Mouse (Mus musculus): ENCODE measurements around the gene Ces2h. TPM values are rescaled to one million over a fixed set of nuclear protein-coding genes. Genes with fewer than 3 reads are reported as not detected.

The Ces2h gene
- not detected in 2 replicates for polyA plus RNA-seq (2012; ENCODE audit: low replicate concordance)

DNA sequence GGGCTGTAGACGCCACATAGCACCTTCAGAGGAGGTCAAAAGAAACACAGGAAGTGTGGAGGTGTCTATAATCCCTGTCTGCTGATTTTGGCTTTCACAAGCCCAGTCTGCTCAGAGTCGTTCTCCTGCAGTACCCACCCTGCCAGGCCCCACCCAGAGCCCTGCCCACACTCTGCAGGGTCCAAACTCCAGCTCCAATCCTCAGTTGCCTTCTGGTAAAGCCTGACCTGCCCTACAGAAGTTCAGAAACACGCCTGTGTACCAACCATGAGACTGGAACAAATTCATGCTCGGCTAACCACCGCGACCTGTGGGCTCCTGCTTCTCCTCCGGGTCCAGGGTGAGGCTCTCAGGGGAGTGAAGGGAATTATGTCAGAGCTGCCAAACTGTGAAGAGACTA is at the start of gene Ces2h:
Gene Ces2h (plus strand): TSS at position 268 of the 400 bp plus-strand sequence.

DNA sequence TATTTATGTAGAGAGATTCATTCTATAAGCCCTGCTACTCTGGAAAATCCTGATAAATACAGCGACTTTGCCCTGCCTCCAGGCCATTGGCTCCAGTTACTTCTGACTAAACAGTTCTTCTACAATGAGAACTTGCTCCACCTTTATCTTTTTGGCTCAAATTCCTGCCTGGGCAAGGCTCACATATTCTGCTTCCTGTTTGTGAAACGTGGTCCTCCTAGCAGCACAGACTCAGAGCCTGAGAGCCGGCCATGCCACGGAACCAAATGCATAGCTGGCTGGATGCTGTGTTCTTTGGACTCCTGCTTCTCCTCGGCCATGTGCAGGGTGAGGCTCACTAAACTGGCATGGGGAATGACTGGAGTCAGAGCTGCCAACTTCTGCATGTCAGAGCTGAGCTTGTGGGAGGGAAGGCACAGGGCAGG is 39.1 kb upstream of the Ces2h start, which contains the start of gene Ces2g:
Gene Ces2g (plus strand): TSS at position 182 of the 425 bp plus-strand sequence.

GRCm38 (mm10) chr8:105048371-105048854 is 47.8 kb downstream of the Ces2h start, which contains the start of gene Ces3a:
Gene Ces3a, plus strand, starts transcription at chr8:105048601.

Other genes starting within 250 kb of the Ces2h start
- gene Ces2b, start 169.3 kb upstream of the Ces2h start, polyA plus RNA-seq (2012; ENCODE audit: low replicate concordance): not detected in 2 replicates
- gene Ces2c, start 153.8 kb upstream of the Ces2h start, polyA plus RNA-seq (2012; ENCODE audit: low replicate concordance): not detected in 2 replicates
- not detected in 2 replicates for gene Ces2e, start 74.6 kb upstream of the Ces2h start, polyA plus RNA-seq (2012; ENCODE audit: low replicate concordance)
- gene Ces2f, start 53.5 kb upstream of the Ces2h start, polyA plus RNA-seq (2012; ENCODE audit: low replicate concordance): 0.06 TPM in 1 of 2 replicates, not detected in the other
- 8.6 and 44.6 TPM in 2 replicates for gene Ces2g, start 39.1 kb upstream of the Ces2h start, polyA plus RNA-seq (2012; ENCODE audit: low replicate concordance)
- not detected in 2 replicates for gene Ces3a, start 47.7 kb downstream of the Ces2h start, polyA plus RNA-seq (2012; ENCODE audit: low replicate concordance)
- not detected in 2 replicates for gene Ces3b, start 82.9 kb downstream of the Ces2h start, polyA plus RNA-seq (2012; ENCODE audit: low replicate concordance)
- not detected in 2 replicates for gene Ces4a, start 130.9 kb downstream of the Ces2h start, polyA plus RNA-seq (2012; ENCODE audit: low replicate concordance)
- gene Cbfb, start 169.8 kb downstream of the Ces2h start, polyA plus RNA-seq (2012; ENCODE audit: low replicate concordance): 6.1 and 10.6 TPM in 2 replicates
- gene D230025D16Rik, start 224.3 kb downstream of the Ces2h start, polyA plus RNA-seq (2012; ENCODE audit: low replicate concordance): 4.3 and 5.7 TPM in 2 replicates